Mouse (Mus musculus) heart, postnatal 14 days (tissue): ENCODE measurements at regions not wholly inside any gene's neighbourhood (a gene's known extent, or its start where the extent isn't known, plus 50 kb on each side); places are given as distances from the start of the nearest gene placed in this dataset.

ENCODE experiments used
- DNase-seq, 2 experiments: peaks; one replicate each; pipeline ENCODE4 v3.0.0; 2021 to 2022
- intact Hi-C: fragments of 180-260 bp; cut with DNase I; formaldehyde crosslinking; loops from one replicate; pipeline ENCODE4 v1.15.1; 2025

- no peak for DNase-seq
- intact Hi-C loops, result loop anchor here (5.0 kb wide), 2 partner anchors 75 to 80 kb away; no protein-coding TSS in a partner anchor
Measured at GRCm38 (mm10) chr9:120851914-120852313, 77.1 kb upstream of the Ctnnb1 start.

GRCm38 (mm10) chr9:120852572-120852971 lies 76.4 kb upstream of the Ctnnb1 start:
- intact Hi-C loops, result loop anchor here (5.0 kb wide), 2 partner anchors 75 to 80 kb away; no protein-coding TSS in a partner anchor
- peak; percentile 47 to 50 for DNase-seq

- peak in 1 of 2 experiments; percentile 25 for DNase-seq
Measured at GRCm38 (mm10) chr9:120853032-120853597, 75.9 kb upstream of the Ctnnb1 start.

GRCm38 (mm10) chr9:120854351-120854750 lies 74.7 kb upstream of the Ctnnb1 start:
- intact Hi-C loops, result loop anchor here (2.0 to 5.0 kb wide), 3 partner anchors 14 to 78 kb away; no protein-coding TSS in a partner anchor

More at GRCm38 (mm10) chr9:120853032-120853597, 75.9 kb upstream of the Ctnnb1 start:
- intact Hi-C loops, result loop anchor here (5.0 kb wide), 2 partner anchors 76 to 79 kb away; no protein-coding TSS in a partner anchor

GRCm38 (mm10) chr9:120855293-120856050 lies 73.5 kb upstream of the Ctnnb1 start:
- intact Hi-C loops, result loop anchor here (2.0 kb wide), 1 partner anchor 13 kb away; no protein-coding TSS in a partner anchor
- peak; percentile 48 to 52 for DNase-seq

More at GRCm38 (mm10) chr9:120854351-120854750, 74.7 kb upstream of the Ctnnb1 start:
- DNase-seq, result peak; percentile 24 to 44

GRCm38 (mm10) chr9:120857849-120858510 lies 71.0 kb upstream of the Ctnnb1 start:
- DNase-seq, result no peak
- intact Hi-C loops, result no loop called here

- intact Hi-C loops, result no loop called here
- DNase-seq, result no peak
Measured at GRCm38 (mm10) chr9:120860969-120861595, 67.9 kb upstream of the Ctnnb1 start.

GRCm38 (mm10) chr9:120861788-120862345 lies 67.1 kb upstream of the Ctnnb1 start:
- no peak for DNase-seq
- intact Hi-C loops, result no loop called here

- DNase-seq, result no peak
- intact Hi-C loops, result no loop called here
Measured at GRCm38 (mm10) chr9:120864410-120864809, 64.6 kb upstream of the Ctnnb1 start.

- intact Hi-C loops, result no loop called here
- no peak for DNase-seq
Measured at GRCm38 (mm10) chr9:120866251-120866650, 62.8 kb upstream of the Ctnnb1 start.

- DNase-seq, result peak; percentile 51 to 52
- intact Hi-C loops, result no loop called here
Measured at GRCm38 (mm10) chr9:120866709-120867108, 62.3 kb upstream of the Ctnnb1 start.

- DNase-seq, result no peak
- intact Hi-C loops, result loop anchor here (2.0 kb wide), 1 partner anchor 13 kb away; no protein-coding TSS in a partner anchor
Measured at GRCm38 (mm10) chr9:120867861-120868260, 61.2 kb upstream of the Ctnnb1 start.

- no peak for DNase-seq
- intact Hi-C loops, result loop anchor here (2.0 kb wide), 1 partner anchor 14 kb away; no protein-coding TSS in a partner anchor
Measured at GRCm38 (mm10) chr9:120868330-120868729, 60.7 kb upstream of the Ctnnb1 start.

GRCm38 (mm10) chr9:120869432-120870081 lies 59.5 kb upstream of the Ctnnb1 start:
- peak in 1 of 2 experiments; percentile 28 for DNase-seq
- intact Hi-C loops, result loop anchor here (2.0 kb wide), 1 partner anchor 15 kb away; no protein-coding TSS in a partner anchor

- intact Hi-C loops, result no loop called here
Measured at GRCm38 (mm10) chr9:120873293-120873692, 55.7 kb upstream of the Ctnnb1 start.

GRCm38 (mm10) chr9:120874416-120874976 lies 54.5 kb upstream of the Ctnnb1 start:
- no peak for DNase-seq
- intact Hi-C loops, result no loop called here

More at GRCm38 (mm10) chr9:120873293-120873692, 55.7 kb upstream of the Ctnnb1 start:
- no peak for DNase-seq

- intact Hi-C loops, result no loop called here
- no peak for DNase-seq
Measured at GRCm38 (mm10) chr9:120877101-120877500, 51.9 kb upstream of the Ctnnb1 start.
